Mouse (Mus musculus) olfactory bulb, adult 2 months (tissue): ENCODE measurements around the gene Cdv3.

ENCODE experiments used
- CTCF ChIP-seq: fragments of 200-500 bp; IDR thresholded peaks from 2 replicates; pipeline ENCODE4 v1.5.1; 2012; ENCODE audit warnings: low read depth, mild to moderate bottlenecking, low read length, moderate library complexity; ENCODE audit not compliant: insufficient read depth
- POLR2A ChIP-seq: fragments of 200-500 bp; IDR thresholded peaks from 2 replicates; pipeline ENCODE4 v1.6.1; 2012; ENCODE audit warnings: mild to moderate bottlenecking, low read depth, low read length, moderate library complexity; ENCODE audit not compliant: insufficient read depth

DNA sequence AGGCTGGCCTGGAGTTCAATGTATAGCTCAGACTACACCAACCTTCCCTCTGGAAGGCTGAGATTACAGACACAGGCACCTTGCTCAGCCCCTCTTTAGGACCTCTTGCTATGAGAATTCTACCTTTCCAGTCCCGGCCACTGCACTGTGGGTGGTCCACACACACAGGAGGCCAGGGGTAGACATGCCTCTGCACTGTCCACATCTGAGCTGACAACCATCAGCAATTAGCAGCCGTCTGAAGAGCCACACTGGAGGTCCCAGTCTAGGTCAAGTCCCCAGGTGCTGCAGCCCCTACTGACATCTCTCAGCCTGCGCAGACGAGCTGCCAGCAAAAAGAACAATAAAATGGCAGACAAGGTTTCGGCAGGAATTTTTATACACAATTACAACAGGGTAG is 20.9 kb upstream of the Cdv3 start:
- TF ChIP-seq CTCF (no peak), POLR2A (no peak)
